Mouse (Mus musculus) limb, embryonic 14.5 days (tissue): Measurements from ENCODE around the gene AI481877. TPM values are rescaled to one million over a fixed set of nuclear protein-coding genes. Genes with fewer than 3 reads are reported as not detected.

Source experiments
- ATAC-seq: fragments of 200-750 bp; cut with Nextera tagmentation; 2 replicates; pipeline ENCODE4 v1.8.0; 2017; ENCODE audit warnings: low read depth, moderate number of reproducible peaks, moderate TSS enrichment; ENCODE audit not compliant: low FRiP score
- DNase-seq: peaks from one replicate; pipeline ENCODE4 v3.0.0-alpha.2; 2015; ENCODE audit warnings: low spot score
- H3K27ac ChIP-seq: fragments of 300-500 bp; sonication (generic); replicated peaks from 2 replicates; pipeline ENCODE4 v1.5.1; 2014; ENCODE audit warnings: low read depth, mild to moderate bottlenecking, low read length, moderate library complexity, mixed read lengths
- H3K27me3 ChIP-seq: fragments of 300-500 bp; sonication (generic); 2 replicates; pipeline ENCODE4 v1.6.1; 2014; ENCODE audit warnings: low read length, mixed read lengths; ENCODE audit not compliant: control insufficient read depth, insufficient read depth
- H3K36me3 ChIP-seq: fragments of 300-500 bp; sonication (generic); 2 replicates; pipeline ENCODE4 v1.6.1; 2014; ENCODE audit warnings: mild to moderate bottlenecking, low read length, moderate library complexity, mixed read lengths; ENCODE audit not compliant: control insufficient read depth, insufficient read depth
- H3K4me1 ChIP-seq: fragments of 300-500 bp; sonication (generic); 2 replicates; pipeline ENCODE4 v1.6.1; 2014; ENCODE audit warnings: antibody characterized with exemption, low read length, mixed read lengths; ENCODE audit not compliant: control insufficient read depth, insufficient read depth
- H3K4me2 ChIP-seq: fragments of 300-500 bp; sonication (generic); replicated peaks from 2 replicates; pipeline ENCODE4 v1.6.1; 2014; ENCODE audit warnings: low read depth, mild to moderate bottlenecking, low read length, moderate library complexity; ENCODE audit not compliant: severe bottlenecking
- H3K4me3 ChIP-seq: fragments of 300-500 bp; sonication (generic); replicated peaks from 2 replicates; pipeline ENCODE4 v1.5.1; 2014; ENCODE audit warnings: low read length
- H3K9ac ChIP-seq: fragments of 300-500 bp; sonication (generic); 2 replicates; pipeline ENCODE4 v1.6.1; 2014; ENCODE audit warnings: mild to moderate bottlenecking, low read depth, low read length, moderate library complexity; ENCODE audit not compliant: severe bottlenecking
- H3K9me3 ChIP-seq: fragments of 300-500 bp; sonication (generic); 2 replicates; pipeline ENCODE4 v1.6.1; 2016; ENCODE audit warnings: low read length; ENCODE audit not compliant: control insufficient read depth
- POLR2A ChIP-seq: fragments of 200-500 bp; IDR thresholded peaks from 2 replicates; pipeline ENCODE4 v1.8.0; 2012; ENCODE audit warnings: inconsistent platforms, mild to moderate bottlenecking, moderate library complexity, borderline replicate concordance; ENCODE audit not compliant: insufficient read depth, insufficient read length; ENCODE audit errors: extremely low read depth
- WGBS: fragments of 180-500 bp; shearing (Covaris S2); extraction: QIAGEN DNeasy Blood & Tissue Kit; methylation state at CpG from one replicate; pipeline ENCODE4 v1.1.7; 2014; 5-methylcytosine and 5-hydroxymethylcytosine counted together
- polyA plus RNA-seq, 2 experiments: library from polyadenylated mRNA; depleted of rRNA in 1 of 2; stranded (reverse) in 1 of 2; unstranded in 1 of 2; fragments of >200 nt; fragmentation: Nextera tagmentation in 1 of 2; extraction: Ambion mirVana in 1 of 2; gene quantifications; 2 replicates each; pipeline versions ENCODE4 v1.2.1 to v1.2.3; 2012 to 2014

AI481877 gene
- polyA plus RNA-seq, 2 experiments = not detected

GRCm38 (mm10) chr4:59107886-59108285, 30.9 kb downstream of the AI481877 start:
- H3K27me3 ChIP-seq = no peaks in the 10 kb centered on the region
- H3K9ac ChIP-seq = no peak overlapping the region
- DNase-seq = no peak
- H3K4me1 ChIP-seq = no peaks in the 10 kb centered on the region
- H3K4me2 ChIP-seq = no peak overlapping the region
- H3K9me3 ChIP-seq = no peaks in the 10 kb centered on the region
- H3K36me3 ChIP-seq = no peaks in the 10 kb centered on the region
- ATAC-seq = no peak
- no peak overlapping the region for H3K4me3 ChIP-seq
- H3K27ac ChIP-seq = no peak overlapping the region
- WGBS = 68% methylated on average over 2 of the region's 2 CpGs
- TF ChIP-seq POLR2A = no peak

- ATAC-seq (no peak), DNase-seq (no peak)
- Histone ChIP-seq H3K27me3 (no peaks in the 10 kb centered on the region), H3K9me3 (no peaks in the 10 kb centered on the region; the same call in 1 of the 2 replicates), H3K4me2 (no peak overlapping the region), H3K36me3 (no peaks in the 10 kb centered on the region), H3K9ac (no peak overlapping the region), H3K4me1 (no peaks in the 10 kb centered on the region), H3K4me3 (no peak overlapping the region), H3K27ac (no peak overlapping the region)
- TF ChIP-seq POLR2A = no peak
- 82% methylated on average over 5 of the region's 5 CpGs for WGBS
Observed at GRCm38 (mm10) chr4:59106661-59107060, 32.1 kb downstream of the AI481877 start.

- no peak overlapping the region for H3K4me3 ChIP-seq
- no peak overlapping the region for H3K9ac ChIP-seq
- ATAC-seq = no peak
- no peaks in the 10 kb centered on the region for H3K36me3 ChIP-seq
- no peak for TF ChIP-seq POLR2A
- 91% methylated on average over 2 of the region's 2 CpGs for WGBS
- DNase-seq = no peak
- no peak overlapping the region for H3K27ac ChIP-seq
- H3K9me3 ChIP-seq = no peaks in the 10 kb centered on the region; the same call in 1 of the 2 replicates
- no peaks in the 10 kb centered on the region for H3K27me3 ChIP-seq
- no peaks in the 10 kb centered on the region for H3K4me1 ChIP-seq
- no peak overlapping the region for H3K4me2 ChIP-seq
Observed at GRCm38 (mm10) chr4:59104166-59104565, 34.6 kb downstream of the AI481877 start.

- ATAC-seq (peak; percentile 78; the same call in 1 of the 2 replicates), DNase-seq (peak; percentile 87)
- no peak overlapping the region for H3K4me2 ChIP-seq
- H3K27me3 ChIP-seq = no peaks in the 10 kb centered on the region
- H3K9ac ChIP-seq = no peak overlapping the region
- H3K36me3 ChIP-seq = no peaks in the 10 kb centered on the region
- no peak for TF ChIP-seq POLR2A
- H3K27ac ChIP-seq = no peak overlapping the region
- no peak overlapping the region for H3K4me3 ChIP-seq
- no peaks in the 10 kb centered on the region for H3K4me1 ChIP-seq
- H3K9me3 ChIP-seq = no peaks in the 10 kb centered on the region
Observed at GRCm38 (mm10) chr4:59096393-59096792, 42.4 kb downstream of the AI481877 start.

- Histone ChIP-seq H3K4me1 (no peaks in the 10 kb centered on the region), H3K9me3 (no peaks in the 10 kb centered on the region), H3K9ac (no peak overlapping the region), H3K4me2 (no peak overlapping the region), H3K27me3 (no peaks in the 10 kb centered on the region), H3K4me3 (no peak overlapping the region), H3K36me3 (no peaks in the 10 kb centered on the region), H3K27ac (no peak overlapping the region)
- ATAC-seq (no peak), DNase-seq (no peak)
- 33% methylated on average over 1 of the region's 1 CpGs for WGBS
- TF ChIP-seq POLR2A = no peak
Observed at GRCm38 (mm10) chr4:59089391-59089790, 49.4 kb downstream of the AI481877 start.

- Histone ChIP-seq H3K36me3 (no peaks in the 10 kb centered on the region), H3K27ac (no peak overlapping the region), H3K4me3 (no peak overlapping the region), H3K4me2 (no peak overlapping the region), H3K4me1 (no peaks in the 10 kb centered on the region), H3K9me3 (no peaks in the 10 kb centered on the region), H3K27me3 (no peaks in the 10 kb centered on the region), H3K9ac (no peak overlapping the region)
- no peak for DNase-seq
- whole genome bisulfite sequencing = 77% methylated on average over 2 of the region's 2 CpGs
- no peak for TF ChIP-seq POLR2A
- no peak for ATAC-seq
Observed at GRCm38 (mm10) chr4:59083430-59083829, 55.4 kb downstream of the AI481877 start.
